Mouse (Mus musculus) spleen, adult 2 months (tissue): ENCODE measurements at regions not wholly inside any gene's neighbourhood (a gene's known extent, or its start where the extent isn't known, plus 50 kb on each side); places are given as distances from the start of the nearest gene placed in this dataset.

Experiments
- CTCF ChIP-seq: fragments of 200-500 bp; IDR thresholded peaks from 2 replicates; pipeline ENCODE4 v1.5.1; 2011; ENCODE audit warnings: mild to moderate bottlenecking, inconsistent platforms; ENCODE audit not compliant: insufficient read depth, insufficient read length, insufficient replicate concordance; ENCODE audit errors: extremely low read depth
- POLR2A ChIP-seq: fragments of 200-500 bp; IDR thresholded peaks from 2 replicates; pipeline ENCODE4 v1.6.1; 2011; ENCODE audit warnings: low read depth, low read length, inconsistent platforms

DNA sequence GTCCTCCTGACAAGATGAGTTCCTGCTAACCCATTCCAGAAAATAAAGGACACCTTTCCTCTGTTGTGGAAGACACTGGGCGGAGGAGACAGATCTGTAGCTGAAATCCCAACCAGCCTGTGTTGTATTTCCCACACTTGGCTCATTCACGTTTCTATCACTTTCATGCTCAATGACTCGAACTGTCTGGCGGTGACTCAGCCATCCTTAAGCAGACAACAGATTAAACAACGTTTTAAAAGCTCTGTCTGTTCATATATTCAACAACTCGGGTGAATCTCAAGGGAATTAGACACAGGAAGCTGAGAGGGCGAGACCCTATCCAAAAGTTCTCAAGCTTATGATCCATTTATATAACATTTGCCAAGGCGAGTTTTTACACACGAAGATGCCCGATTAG lies 57.5 kb upstream of the Scaf11 start:
- TF ChIP-seq POLR2A = no peak
- no peak for TF ChIP-seq CTCF
